Mouse (Mus musculus) ES-E14 (cell line): Measurements from ENCODE around the gene Atg2b. TPM values are rescaled to one million over a fixed set of nuclear protein-coding genes. Genes with fewer than 3 reads are reported as not detected.

ENCODE experiments used
- DNase-seq: peaks from one replicate; pipeline ENCODE4 v3.0.0-alpha.2; 2013; ENCODE audit warnings: low read depth, low spot score
- H3K27ac ChIP-seq: 2 replicates; pipeline ENCODE4 v1.5.1; 2012; ENCODE audit warnings: low read depth, mild to moderate bottlenecking, low read length, moderate library complexity, mixed read lengths; ENCODE audit not compliant: poor library complexity, insufficient read depth, severe bottlenecking
- H3K36me3 ChIP-seq: 2 replicates; pipeline ENCODE4 v1.6.1; 2012; ENCODE audit warnings: mild to moderate bottlenecking, low read length, moderate library complexity, mixed read lengths; ENCODE audit not compliant: control insufficient read depth, poor library complexity, insufficient read depth, severe bottlenecking
- H3K4me1 ChIP-seq, 2 experiments: fragments of 150-350 bp in 1 of 2; sonication (generic) in 1 of 2; 2 replicates each; pipeline ENCODE4 v1.6.1; 2012; ENCODE audit warnings: low read length in 2 of 2, mild to moderate bottlenecking in 1 of 2, mixed read lengths in 1 of 2; ENCODE audit not compliant: control insufficient read depth in 2 of 2, insufficient read depth in 2 of 2, poor library complexity in 1 of 2
- H3K4me3 ChIP-seq, 2 experiments: fragments of 150-350 bp in 1 of 2; sonication (generic) in 1 of 2; 2 replicates each; pipeline ENCODE4 v1.5.1; 2012; ENCODE audit warnings: low read length in 2 of 2, low read depth in 1 of 2, mild to moderate bottlenecking in 1 of 2, mixed read lengths in 1 of 2; ENCODE audit not compliant: insufficient read depth in 1 of 2, poor library complexity in 1 of 2, severe bottlenecking in 1 of 2
- H3K9ac ChIP-seq: 2 replicates; pipeline ENCODE4 v1.6.1; 2012; ENCODE audit warnings: low read depth, mild to moderate bottlenecking, low read length, mixed read lengths; ENCODE audit not compliant: poor library complexity, insufficient read depth, severe bottlenecking
- H3K9me3 ChIP-seq: fragments of 150-350 bp; sonication (generic); 2 replicates; pipeline ENCODE4 v1.6.1; 2012; ENCODE audit warnings: low read depth, mild to moderate bottlenecking, low read length; ENCODE audit not compliant: control insufficient read depth, insufficient read depth
- CHD2 ChIP-seq: IDR thresholded peaks from 2 replicates; pipeline ENCODE4 v1.6.1; 2014; ENCODE audit warnings: mild to moderate bottlenecking, low read depth, low read length, inconsistent platforms
- HCFC1 ChIP-seq: IDR thresholded peaks from 2 replicates; pipeline ENCODE4 v1.6.1; 2012; ENCODE audit warnings: low read length, inconsistent platforms, borderline replicate concordance; ENCODE audit not compliant: insufficient read depth
- MAFK ChIP-seq: IDR thresholded peaks from 2 replicates; pipeline ENCODE4 v1.6.1; 2014; ENCODE audit warnings: mild to moderate bottlenecking, low read depth, low read length, inconsistent platforms; ENCODE audit not compliant: insufficient read depth
- ZC3H11A ChIP-seq: IDR thresholded peaks from 2 replicates; pipeline ENCODE4 v1.6.1; 2012; ENCODE audit warnings: low read depth, mild to moderate bottlenecking, inconsistent platforms, low read length, borderline replicate concordance
- ZNF384 ChIP-seq: IDR thresholded peaks from 2 replicates; pipeline ENCODE4 v1.6.1; 2012; ENCODE audit warnings: low read depth, low read length, inconsistent platforms
- in situ Hi-C, 2 experiments: fragments of 600-800 bp; cut with MboI; formaldehyde crosslinking; loops; one replicate each; pipeline ENCODE4 v1.15.1; 2025; ENCODE audit warnings: low sequenced_read_pairs in 2 of 2, inconsistent platforms in 1 of 2; ENCODE audit not compliant: unreplicated experiment in 2 of 2
- total RNA-seq: library from RNA; depleted of rRNA; stranded (reverse); fragments of 300-350 nt; gene quantifications from 2 replicates; pipeline ENCODE4 v1.2.3, GENCODE M21; 2012

Gene Atg2b
- total RNA-seq, 1 experiment = 25.2 TPM

- Histone ChIP-seq H3K4me1 (peaks cover 0 to 3% of the 10 kb centered on the region in 2 experiments; a peak in 2 of 4 replicates), H3K9ac (no peak overlapping the region), H3K9me3 (no peaks in the 10 kb centered on the region), H3K36me3 (no peaks in the 10 kb centered on the region), H3K4me3 (no peak overlapping the region), H3K27ac (no peak overlapping the region)
- in situ Hi-C loops = no loop called here
- TF ChIP-seq MAFK (no peak), ZC3H11A (no peak)
- no peak for DNase-seq
Observed at GRCm38 (mm10) chr12:105590786-105591185, 94.2 kb downstream of the Atg2b start.

DNA sequence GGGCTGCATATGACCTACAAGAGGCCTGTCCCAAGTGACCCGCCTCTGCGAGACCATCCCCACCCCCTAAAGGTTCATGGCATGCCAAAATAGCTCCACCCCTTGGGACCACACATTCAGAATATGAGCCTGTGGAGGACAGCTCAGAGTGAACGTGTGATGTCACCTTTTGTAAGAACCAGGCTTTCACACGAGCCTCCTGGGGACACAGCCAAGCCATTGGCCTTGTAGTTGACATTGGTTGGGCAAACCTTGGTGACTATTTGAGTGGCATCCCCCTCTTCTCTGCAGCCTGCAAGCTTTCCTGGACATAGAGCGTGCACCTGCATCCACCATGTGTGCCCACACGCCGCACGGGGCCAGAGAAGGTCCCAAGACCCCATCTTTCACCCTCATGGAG is 97.5 kb downstream of the Atg2b start:
- no peak for TF ChIP-seq ZNF384
- no peak for TF ChIP-seq MAFK
- TF ChIP-seq ZC3H11A = no peak
- no peak for TF ChIP-seq HCFC1
- TF ChIP-seq CHD2 = no peak
- in situ Hi-C loops = no loop called here
- peaks cover 8 to 19% of the 10 kb centered on the region in 2 experiments for H3K4me1 ChIP-seq

GRCm38 (mm10) chr12:105584851-105585250 is 100.2 kb downstream of the Atg2b start:
- Histone ChIP-seq H3K4me3 (no peak overlapping the region), H3K4me1 (peaks cover 8 to 26% of the 10 kb centered on the region in 2 experiments), H3K9me3 (no peaks in the 10 kb centered on the region), H3K9ac (0 out of 2 replicates have a peak overlapping the region, but pooled peaks have one; percentile 0), H3K27ac (no peak overlapping the region), H3K36me3 (no peaks in the 10 kb centered on the region)
- DNase-seq = peak; percentile 77
- TF ChIP-seq ZC3H11A (no peak), ZNF384 (no peak), MAFK (no peak), CHD2 (no peak), HCFC1 (no peak)
- in situ Hi-C loops = no loop called here

More for the DNA sequence above, 97.5 kb downstream of the Atg2b start:
- H3K9me3 ChIP-seq = no peaks in the 10 kb centered on the region
- no peak overlapping the region for H3K27ac ChIP-seq
- H3K4me3 ChIP-seq = no peak overlapping the region
- no peak for DNase-seq
- H3K36me3 ChIP-seq = no peaks in the 10 kb centered on the region
- H3K9ac ChIP-seq = no peak overlapping the region

GRCm38 (mm10) chr12:105583484-105583883 is 101.5 kb downstream of the Atg2b start:
- H3K9me3 ChIP-seq = no peaks in the 10 kb centered on the region
- H3K9ac ChIP-seq = no peak overlapping the region
- no peak overlapping the region; a peak in 1 of 4 replicates for H3K4me3 ChIP-seq
- peaks cover 12 to 32% of the 10 kb centered on the region in 2 experiments for H3K4me1 ChIP-seq
- H3K36me3 ChIP-seq = no peaks in the 10 kb centered on the region
- no peak overlapping the region for H3K27ac ChIP-seq
- in situ Hi-C loops = no loop called here
- no peak for TF ChIP-seq MAFK
- no peak for TF ChIP-seq CHD2
- TF ChIP-seq HCFC1 = no peak
- no peak for TF ChIP-seq ZC3H11A
- TF ChIP-seq ZNF384 = no peak
- no peak for DNase-seq

DNA sequence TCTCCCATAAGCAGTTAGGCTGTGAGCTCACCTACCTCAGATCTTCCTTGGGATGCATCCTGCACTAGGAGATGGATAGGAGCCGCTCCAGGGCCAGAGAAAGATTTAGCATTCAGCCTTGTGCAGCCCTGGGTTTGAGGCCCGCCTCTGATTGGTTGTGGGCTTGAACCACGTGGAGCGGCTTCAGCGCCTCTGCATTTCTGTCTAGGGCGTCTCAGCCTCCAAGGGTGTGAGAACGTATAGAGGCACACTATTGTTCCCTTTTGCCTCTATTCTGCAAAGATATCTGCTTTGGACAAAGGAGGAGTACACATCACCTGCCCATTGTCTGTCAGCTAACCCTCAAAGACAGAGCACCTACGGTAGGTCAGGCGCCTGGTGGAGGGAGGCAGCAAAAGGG is 102.5 kb downstream of the Atg2b start:
- no peak for DNase-seq
- H3K9ac ChIP-seq = no peak overlapping the region
- no peaks in the 10 kb centered on the region for H3K9me3 ChIP-seq
- H3K4me1 ChIP-seq = peaks cover 12 to 33% of the 10 kb centered on the region in 2 experiments
- no peak for TF ChIP-seq ZC3H11A
- no peak for TF ChIP-seq ZNF384
- no peak for TF ChIP-seq HCFC1
- no peak for TF ChIP-seq CHD2
- TF ChIP-seq MAFK = no peak
- in situ Hi-C loops = no loop called here
- H3K27ac ChIP-seq = no peak overlapping the region
- H3K4me3 ChIP-seq = no peak overlapping the region
- no peaks in the 10 kb centered on the region for H3K36me3 ChIP-seq
